Mouse (Mus musculus) limb, embryonic 11.5 days (tissue): ENCODE data around the gene Lmnb2. TPM values are rescaled to one million over a fixed set of nuclear protein-coding genes. Genes with fewer than 3 reads are reported as not detected.

Source experiments
- ATAC-seq: fragments of 200-750 bp; cut with Nextera tagmentation; 2 replicates; pipeline ENCODE4 v1.8.0; 2017; ENCODE audit warnings: low read depth; ENCODE audit not compliant: insufficient number of reproducible peaks, low FRiP score, low TSS enrichment
- DNase-seq: peaks from one replicate; pipeline ENCODE4 v3.0.0-alpha.2; 2015; ENCODE audit warnings: low spot score
- H3K27ac ChIP-seq: fragments of 300-500 bp; sonication (generic); replicated peaks from 2 replicates; pipeline ENCODE4 v1.5.1; 2014; ENCODE audit warnings: low read depth, mild to moderate bottlenecking, low read length
- H3K27me3 ChIP-seq: fragments of 300-500 bp; sonication (generic); 2 replicates; pipeline ENCODE4 v1.6.1; 2014; ENCODE audit warnings: mild to moderate bottlenecking, low read length, mixed read lengths; ENCODE audit not compliant: control insufficient read depth, insufficient read depth
- H3K36me3 ChIP-seq: fragments of 300-500 bp; sonication (generic); 2 replicates; pipeline ENCODE4 v1.6.1; 2014; ENCODE audit warnings: mild to moderate bottlenecking, low read length, moderate library complexity, mixed read lengths; ENCODE audit not compliant: control insufficient read depth, insufficient read depth
- H3K4me1 ChIP-seq: fragments of 300-500 bp; sonication (generic); 2 replicates; pipeline ENCODE4 v1.6.1; 2014; ENCODE audit warnings: low read length, mixed read lengths; ENCODE audit not compliant: control insufficient read depth, insufficient read depth
- H3K4me2 ChIP-seq: fragments of 300-500 bp; sonication (generic); 2 replicates; pipeline ENCODE4 v1.6.1; 2014; ENCODE audit warnings: low read depth, mild to moderate bottlenecking, moderate library complexity; ENCODE audit not compliant: severe bottlenecking
- H3K4me3 ChIP-seq: fragments of 300-500 bp; sonication (generic); 2 replicates; pipeline ENCODE4 v1.5.1; 2014; ENCODE audit warnings: low read depth, low read length
- H3K9ac ChIP-seq: fragments of 300-500 bp; sonication (generic); 2 replicates; pipeline ENCODE4 v1.6.1; 2014; ENCODE audit warnings: mild to moderate bottlenecking, low read length
- H3K9me3 ChIP-seq: fragments of 300-500 bp; sonication (generic); 2 replicates; pipeline ENCODE4 v1.6.1; 2016; ENCODE audit warnings: low read length; ENCODE audit not compliant: control insufficient read depth
- WGBS: fragments of 180-500 bp; shearing (Covaris S2); extraction: QIAGEN DNeasy Blood & Tissue Kit; methylation state at CpG from one replicate; pipeline ENCODE4 v1.1.7; 2014; 5-methylcytosine and 5-hydroxymethylcytosine counted together
- polyA plus RNA-seq: library from polyadenylated mRNA; unstranded; fragments of >200 nt; fragmentation: Nextera tagmentation; extraction: Ambion mirVana; gene quantifications from 2 replicates; pipeline ENCODE4 v1.2.1, GENCODE M21; 2014

Gene Lmnb2
- polyA plus RNA-seq, 1 experiment from 2014 or later, result 23.3 TPM

GRCm38 (mm10) chr10:80942919-80943318, 24.9 kb upstream of the Lmnb2 start:
- Histone ChIP-seq H3K4me2 (no peak overlapping the region), H3K27me3 (no peaks in the 10 kb centered on the region), H3K27ac (no peak overlapping the region), H3K9ac (no peak overlapping the region), H3K9me3 (no peaks in the 10 kb centered on the region), H3K36me3 (no peaks in the 10 kb centered on the region), H3K4me1 (peaks cover 26% of the 10 kb centered on the region), H3K4me3 (no peak overlapping the region)
- DNase-seq, result no peak
- ATAC-seq, result no peak
- WGBS, result 45% methylated on average over 8 of the region's 8 CpGs

GRCm38 (mm10) chr10:80940988-80941347, 22.9 kb upstream of the Lmnb2 start:
- no peak overlapping the region for H3K9ac ChIP-seq
- no peaks in the 10 kb centered on the region for H3K36me3 ChIP-seq
- 63% methylated on average over 2 of the region's 2 CpGs for WGBS
- H3K27ac ChIP-seq, result no peak overlapping the region
- H3K4me3 ChIP-seq, result no peak overlapping the region
- H3K27me3 ChIP-seq, result 0 out of 2 replicates have a peak, but pooled peaks cover 3% of the 10 kb centered on the region
- no peak for ATAC-seq
- peaks cover 44% of the 10 kb centered on the region for H3K4me1 ChIP-seq
- no peak for DNase-seq
- no peak overlapping the region for H3K4me2 ChIP-seq
- no peaks in the 10 kb centered on the region for H3K9me3 ChIP-seq

GRCm38 (mm10) chr10:80940320-80940987, 22.4 kb upstream of the Lmnb2 start:
- 0 out of 2 replicates have a peak, but pooled peaks cover 3% of the 10 kb centered on the region for H3K27me3 ChIP-seq
- H3K4me2 ChIP-seq, result peak overlapping the region; percentile 63; the same call in 1 of the 2 replicates
- H3K9ac ChIP-seq, result no peak overlapping the region
- H3K9me3 ChIP-seq, result no peaks in the 10 kb centered on the region
- no peak overlapping the region for H3K27ac ChIP-seq
- H3K36me3 ChIP-seq, result no peaks in the 10 kb centered on the region
- no peak overlapping the region for H3K4me3 ChIP-seq
- WGBS, result 44% methylated on average over 8 of the region's 8 CpGs
- DNase-seq (no peak), ATAC-seq (no peak)
- peaks cover 49% of the 10 kb centered on the region for H3K4me1 ChIP-seq

DNA sequence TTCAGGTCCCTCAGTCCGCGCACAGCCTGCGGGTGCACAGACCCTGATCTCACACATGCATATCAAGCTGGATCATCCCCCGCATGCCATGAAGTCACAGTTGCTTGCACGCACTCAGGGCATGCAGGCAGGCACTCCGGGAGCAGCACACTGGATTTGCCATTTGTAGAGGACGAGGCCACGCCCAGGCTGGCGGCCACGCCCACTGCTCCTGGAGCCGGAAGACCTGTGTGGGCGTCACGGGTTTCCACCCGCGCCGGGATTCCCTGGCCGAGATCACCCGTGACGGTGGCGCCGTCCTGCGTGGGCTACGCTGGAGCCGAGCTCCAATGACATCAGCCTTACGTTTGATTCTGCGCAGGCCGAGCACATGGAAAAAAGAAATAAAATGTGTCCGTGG, 21.6 kb upstream of the Lmnb2 start:
- no peak; the same call in 1 of the 2 replicates for ATAC-seq
- peak; percentile 88 for DNase-seq
- 7% methylated on average over 28 of the region's 28 CpGs for WGBS
- Histone ChIP-seq H3K4me1 (peaks cover 53% of the 10 kb centered on the region), H3K4me2 (peak overlapping the region; percentile 63), H3K27ac (no peak overlapping the region), H3K9ac (peak overlapping the region; percentile 36), H3K36me3 (no peaks in the 10 kb centered on the region), H3K9me3 (no peaks in the 10 kb centered on the region), H3K4me3 (peak overlapping the region; percentile 30), H3K27me3 (peaks cover 3% of the 10 kb centered on the region; the same call in 1 of the 2 replicates)

GRCm38 (mm10) chr10:80938831-80939550, 20.9 kb upstream of the Lmnb2 start:
- ATAC-seq (peak; percentile 32; the same call in 1 of the 2 replicates), DNase-seq (peak; percentile 50)
- Histone ChIP-seq H3K4me3 (peak overlapping the region; percentile 30; the same call in 1 of the 2 replicates), H3K9me3 (no peaks in the 10 kb centered on the region), H3K27ac (no peak overlapping the region), H3K4me1 (peaks cover 58% of the 10 kb centered on the region), H3K36me3 (no peaks in the 10 kb centered on the region), H3K9ac (no peak overlapping the region; the same call in 1 of the 2 replicates), H3K27me3 (peaks cover 9% of the 10 kb centered on the region; the same call in 1 of the 2 replicates), H3K4me2 (peak overlapping the region; percentile 63)
- WGBS, result 10% methylated on average over 15 of the region's 15 CpGs

GRCm38 (mm10) chr10:80937646-80938045, 19.6 kb upstream of the Lmnb2 start:
- Histone ChIP-seq H3K4me3 (no peak overlapping the region), H3K4me2 (no peak overlapping the region), H3K36me3 (no peaks in the 10 kb centered on the region), H3K27ac (no peak overlapping the region), H3K9me3 (no peaks in the 10 kb centered on the region), H3K9ac (no peak overlapping the region), H3K27me3 (peaks cover 21% of the 10 kb centered on the region), H3K4me1 (peaks cover 72% of the 10 kb centered on the region)
- DNase-seq (no peak), ATAC-seq (no peak)
- 35% methylated on average over 8 of the region's 8 CpGs for WGBS

DNA sequence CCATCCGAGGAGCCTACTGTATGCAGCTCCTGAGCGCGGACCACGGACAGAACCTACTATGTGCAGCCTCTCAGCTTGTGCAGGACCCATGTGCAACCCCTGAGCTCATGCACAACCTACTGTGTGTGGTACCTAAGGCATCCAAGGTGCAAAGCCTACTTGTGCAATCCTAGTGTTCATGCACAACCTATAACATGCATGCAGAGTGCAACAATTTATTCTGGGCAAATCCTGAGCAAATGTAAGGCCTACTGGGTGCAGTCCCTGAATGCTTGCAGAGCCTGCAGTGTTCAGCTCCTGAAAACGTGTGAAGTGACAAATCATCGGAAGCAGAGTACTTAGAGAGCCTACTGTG, 18.7 kb upstream of the Lmnb2 start:
- H3K4me1 ChIP-seq, result peaks cover 80% of the 10 kb centered on the region
- WGBS, result 11% methylated on average over 6 of the region's 6 CpGs
- H3K27ac ChIP-seq, result peak overlapping the region; percentile 79; the same call in 1 of the 2 replicates
- peaks cover 29% of the 10 kb centered on the region for H3K27me3 ChIP-seq
- H3K4me3 ChIP-seq, result peak overlapping the region; percentile 28; the same call in 1 of the 2 replicates
- peak overlapping the region; percentile 9 for H3K9ac ChIP-seq
- no peak for DNase-seq
- H3K4me2 ChIP-seq, result peak overlapping the region; percentile 62
- ATAC-seq, result no peak
- no peaks in the 10 kb centered on the region for H3K9me3 ChIP-seq
- no peaks in the 10 kb centered on the region for H3K36me3 ChIP-seq

DNA sequence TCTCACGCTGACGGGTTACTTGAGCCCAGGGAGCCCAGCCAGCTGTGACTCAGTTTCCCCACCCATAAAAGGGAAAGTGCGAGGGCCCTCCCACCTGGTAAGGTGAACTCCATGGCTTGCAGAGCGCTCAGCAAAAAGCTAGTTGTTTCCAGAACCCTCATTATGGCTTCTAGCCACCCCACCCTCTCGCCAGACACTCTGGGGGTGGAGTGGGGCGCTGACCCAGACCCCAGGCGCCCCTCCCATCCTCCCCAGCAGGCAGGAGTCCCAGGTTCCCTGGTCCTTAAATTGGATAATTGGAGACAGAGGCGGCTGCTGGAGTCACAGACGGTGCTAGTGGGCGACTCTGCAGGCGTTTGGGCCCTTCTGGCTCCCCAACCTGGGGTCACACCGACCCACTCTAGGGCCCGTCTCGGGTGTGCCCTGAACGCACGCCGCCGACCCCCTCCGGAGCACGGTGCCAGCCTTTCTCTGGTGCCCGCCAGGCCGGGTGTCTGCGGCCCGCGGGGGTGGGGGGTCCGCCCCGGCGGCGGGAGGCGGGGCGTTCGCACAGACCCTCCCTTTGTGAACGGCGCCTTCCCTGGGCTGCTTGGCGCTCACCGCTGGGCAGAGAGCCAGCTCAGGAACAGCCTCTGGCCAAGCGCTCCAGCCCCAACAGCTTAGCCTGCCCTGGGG, 18.2 kb upstream of the Lmnb2 start:
- ATAC-seq (peak; percentile 15; the same call in 1 of the 2 replicates), DNase-seq (peak; percentile 82)
- WGBS, result 1% methylated on average over 37 of the region's 37 CpGs
- Histone ChIP-seq H3K36me3 (no peaks in the 10 kb centered on the region), H3K4me1 (peaks cover 85% of the 10 kb centered on the region), H3K27me3 (peaks cover 33% of the 10 kb centered on the region), H3K9ac (peak overlapping the region; percentile 53), H3K4me3 (peak overlapping the region; percentile 28), H3K9me3 (no peaks in the 10 kb centered on the region), H3K27ac (peak overlapping the region; percentile 79), H3K4me2 (peak overlapping the region; percentile 62)
